Mouse (Mus musculus) CD8-positive naive resting alpha-beta T cell, adult 2 months (primary cell): Measurements from ENCODE around the gene Mrgprb1.
"Not testable (repeated sequence)": the region's sequence is repeated elsewhere in the genome, so short reads cannot be mapped to it uniquely, and the experiment has no call there.

Experiments used
- DNase-seq, 2 experiments: peaks; one replicate each; pipeline ENCODE4 v3.0.0; 2022; ENCODE audit warnings: low read depth in 2 of 2, low spot score in 2 of 2

Gene Mrgprb1

GRCm38 (mm10) chr7:48456242-48456641 lies at the start of gene Mrgprb1:
TSS of gene Mrgprb1 (minus strand) at chr7:48456342.
- DNase-seq, result no peak

GRCm38 (mm10) chr7:48499221-48499620 lies 43.1 kb upstream of the Mrgprb1 start, which contains the start of gene Mrgprx2:
TSS of gene Mrgprx2 (minus strand) at chr7:48499321.
- DNase-seq, result no peak

- no peak for DNase-seq
These were observed 19.6 kb downstream of the Mrgprb1 start for GRCm38 (mm10) chr7:48436581-48436980.

GRCm38 (mm10) chr7:48435936-48436335 lies 20.2 kb downstream of the Mrgprb1 start:
- not testable (repeated sequence) for DNase-seq
